Mouse (Mus musculus) layer of hippocampus, adult 2 months (tissue): Measurements from ENCODE around the gene Cd80. TPM values are rescaled to one million over a fixed set of nuclear protein-coding genes. Genes with fewer than 3 reads are reported as not detected.
"Not testable (repeated sequence)": the region's sequence is repeated elsewhere in the genome, so short reads cannot be mapped to it uniquely, and the experiment has no call there.

Source experiments
- DNase-seq, 2 experiments: peaks; one replicate each; pipeline ENCODE4 v3.0.0; 2022; ENCODE audit warnings: low spot score in 2 of 2
- H3K27ac ChIP-seq: fragments of 200-600 bp; 2 replicates; pipeline ENCODE4 v1.8.1; 2022
- H3K4me3 ChIP-seq: fragments of 200-600 bp; 2 replicates; pipeline ENCODE4 v1.8.1; 2022; ENCODE audit warnings: mild to moderate bottlenecking
- CTCF ChIP-seq: fragments of 200-600 bp; conservative IDR thresholded peaks from 2 replicates; pipeline ENCODE4 v1.8.1; 2022; ENCODE audit warnings: antibody characterized with exemption, mild to moderate bottlenecking, moderate library complexity
- total RNA-seq, 2 experiments: library from RNA; stranded (reverse); gene quantifications; 2 replicates each; pipeline ENCODE4 v1.2.3; 2021

Cd80 gene
- total RNA-seq, 2 experiments from 2014 or later, result 0.15 to 0.69 TPM

- Histone ChIP-seq H3K4me3 (no peak overlapping the region), H3K27ac (no peak overlapping the region)
- no peak for DNase-seq
- TF ChIP-seq CTCF, result no peak
Measured at GRCm38 (mm10) chr16:38469437-38469836, 14.1 kb downstream of the Cd80 start.

DNA sequence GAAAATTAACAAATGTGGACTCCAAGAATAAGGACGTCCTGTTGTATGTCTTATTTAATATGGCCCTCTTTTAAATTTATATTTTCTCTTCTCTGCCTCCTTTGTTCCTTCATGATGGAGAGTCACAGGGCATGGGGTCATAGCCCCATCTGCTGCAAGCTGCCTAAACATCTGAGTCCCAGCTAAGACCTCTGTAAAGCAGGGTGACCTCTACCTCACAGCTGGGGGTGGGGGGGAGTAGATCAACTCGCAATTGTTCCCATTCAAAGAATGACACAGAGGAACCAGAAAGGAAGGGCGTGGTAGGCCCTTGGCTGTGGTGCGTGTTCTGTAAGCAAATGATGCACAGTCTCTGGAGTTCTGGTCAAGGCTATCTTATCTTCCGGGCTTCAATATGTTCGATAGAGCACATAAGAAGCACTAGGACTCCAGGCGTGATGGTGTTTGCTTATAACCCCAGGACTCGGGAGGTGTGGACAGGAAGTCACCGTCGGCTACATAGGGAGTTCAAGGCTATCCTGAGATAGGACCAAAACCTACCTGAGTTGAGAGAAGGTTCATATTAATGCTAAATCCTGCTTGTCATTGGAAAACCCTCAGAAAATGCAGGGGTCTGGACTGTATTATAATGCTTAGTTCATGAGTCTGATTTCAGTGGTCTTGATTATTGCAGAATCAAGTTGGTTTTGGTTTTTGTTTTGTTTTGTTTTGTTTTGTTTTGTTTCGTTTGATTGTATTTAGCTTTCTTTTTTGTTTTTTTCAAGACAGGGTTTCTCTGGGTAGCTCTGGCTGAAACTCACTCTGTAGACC lies 16.5 kb downstream of the Cd80 start:
- TF ChIP-seq CTCF, result no peak
- DNase-seq, result no peak
- Histone ChIP-seq H3K27ac (no peak overlapping the region), H3K4me3 (no peak overlapping the region)

- TF ChIP-seq CTCF, result no peak
- H3K27ac ChIP-seq, result no peak overlapping the region
- no peak overlapping the region for H3K4me3 ChIP-seq
- DNase-seq, result no peak
Measured at GRCm38 (mm10) chr16:38472507-38472873, 17.1 kb downstream of the Cd80 start.

- Histone ChIP-seq H3K27ac (no peak overlapping the region), H3K4me3 (no peak overlapping the region)
- no peak for DNase-seq
- no peak for TF ChIP-seq CTCF
Measured at GRCm38 (mm10) chr16:38473661-38474060, 18.3 kb downstream of the Cd80 start.

DNA sequence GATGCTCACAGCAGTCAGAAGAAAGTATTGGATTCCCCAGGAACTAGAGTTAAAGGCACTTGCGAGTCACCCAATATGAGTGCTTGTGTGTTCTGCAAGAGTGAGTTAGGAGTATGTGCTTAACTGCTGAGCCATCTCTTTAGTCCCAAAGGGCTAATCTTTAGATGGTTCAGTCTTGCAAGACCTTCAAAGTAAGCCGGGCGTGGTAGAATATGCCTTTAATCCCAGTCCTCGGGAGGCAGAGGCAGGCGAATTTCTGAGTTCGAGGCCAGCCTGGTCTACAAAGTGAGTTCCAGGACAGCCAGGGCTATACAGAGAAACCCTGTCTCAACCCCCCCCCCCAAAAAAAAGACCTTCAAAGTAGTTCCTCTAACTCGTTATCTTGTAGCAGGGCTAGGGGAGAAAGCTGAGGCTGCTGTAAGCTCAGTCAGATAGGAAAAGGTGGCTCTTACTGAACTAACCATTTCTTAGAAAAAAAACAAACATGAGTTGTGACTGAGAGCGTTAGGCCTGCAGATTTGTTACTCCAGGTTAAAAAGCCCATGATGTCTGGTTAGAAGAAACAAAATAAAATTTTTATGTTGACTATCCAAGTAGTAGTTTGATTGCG lies 19.4 kb downstream of the Cd80 start:
- no peak overlapping the region for H3K27ac ChIP-seq
- TF ChIP-seq CTCF, result no peak
- H3K4me3 ChIP-seq, result no peak overlapping the region
- DNase-seq, result no peak

GRCm38 (mm10) chr16:38475681-38476311 lies 20.4 kb downstream of the Cd80 start:
- TF ChIP-seq CTCF, result no peak
- H3K4me3 ChIP-seq, result peak overlapping the region; percentile 59
- no peak for DNase-seq
- no peak overlapping the region for H3K27ac ChIP-seq

- DNase-seq, result peak in 1 of 2 experiments; percentile 29
- H3K27ac ChIP-seq, result peak overlapping the region; percentile 24; the same call in 1 of the 2 replicates
- no peak for TF ChIP-seq CTCF
- H3K4me3 ChIP-seq, result peak overlapping the region; percentile 59
Measured at GRCm38 (mm10) chr16:38476312-38477240, 21.2 kb downstream of the Cd80 start.

DNA sequence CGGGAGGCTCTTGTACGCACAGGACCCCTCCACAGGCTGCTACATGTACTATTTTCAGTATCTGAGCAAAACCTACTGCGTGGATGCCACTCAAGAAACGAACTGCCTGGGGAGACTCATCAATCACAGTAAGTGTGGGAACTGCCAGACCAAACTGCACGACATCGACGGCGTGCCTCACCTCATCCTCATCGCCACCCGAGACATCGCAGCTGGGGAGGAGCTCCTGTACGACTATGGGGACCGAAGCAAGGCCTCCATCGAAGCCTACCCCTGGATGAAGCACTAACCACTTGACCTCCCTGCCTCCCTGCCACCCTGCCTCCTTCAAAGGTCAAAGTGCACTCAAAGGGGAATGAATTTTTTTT lies 21.9 kb downstream of the Cd80 start:
- H3K4me3 ChIP-seq, result peak overlapping the region; percentile 59
- H3K27ac ChIP-seq, DNase-seq: not testable (repeated sequence)

DNA sequence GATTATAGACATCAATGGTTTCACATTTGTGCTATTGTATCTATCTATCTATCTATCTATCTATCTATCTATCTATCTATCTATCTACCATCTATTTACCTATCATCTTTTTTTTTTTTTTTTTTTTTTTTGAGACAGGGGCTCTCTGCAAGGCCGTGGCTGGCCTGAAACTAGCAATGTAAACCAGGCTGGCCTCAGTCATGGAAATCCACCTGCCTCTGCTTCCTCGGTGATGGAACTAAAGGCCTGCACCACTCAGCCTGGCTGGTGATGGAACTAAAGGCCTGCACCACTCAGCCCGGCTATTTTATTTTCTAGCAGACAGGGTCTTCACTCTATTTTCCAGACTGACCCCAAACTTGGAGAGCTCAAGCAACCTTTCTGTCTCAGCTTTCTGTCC lies 22.9 kb downstream of the Cd80 start:
- no peak for DNase-seq
- no peak for TF ChIP-seq CTCF
- Histone ChIP-seq H3K4me3 (no peak overlapping the region), H3K27ac (no peak overlapping the region)

DNA sequence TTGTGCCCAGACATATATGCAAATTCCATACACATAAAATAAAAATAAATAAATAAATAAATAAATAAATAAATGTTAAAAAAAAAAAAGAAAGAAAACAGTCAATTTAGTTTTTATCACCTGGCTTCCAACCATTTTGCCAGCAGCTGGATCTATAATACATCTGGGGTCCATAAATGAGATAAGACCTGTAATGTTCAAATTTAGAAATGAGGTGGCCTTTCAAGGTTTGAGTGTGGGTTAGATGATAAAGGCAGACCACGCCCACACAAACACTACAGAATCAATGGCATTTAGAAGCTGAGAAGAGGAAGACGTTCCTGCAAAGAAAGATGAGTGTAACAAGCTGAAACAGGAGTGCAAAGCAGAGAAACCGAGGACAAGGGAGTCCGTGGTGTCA lies 26.0 kb downstream of the Cd80 start:
- DNase-seq, result no peak
- H3K4me3 ChIP-seq, result no peak overlapping the region
- no peak for TF ChIP-seq CTCF
- no peak overlapping the region for H3K27ac ChIP-seq

DNA sequence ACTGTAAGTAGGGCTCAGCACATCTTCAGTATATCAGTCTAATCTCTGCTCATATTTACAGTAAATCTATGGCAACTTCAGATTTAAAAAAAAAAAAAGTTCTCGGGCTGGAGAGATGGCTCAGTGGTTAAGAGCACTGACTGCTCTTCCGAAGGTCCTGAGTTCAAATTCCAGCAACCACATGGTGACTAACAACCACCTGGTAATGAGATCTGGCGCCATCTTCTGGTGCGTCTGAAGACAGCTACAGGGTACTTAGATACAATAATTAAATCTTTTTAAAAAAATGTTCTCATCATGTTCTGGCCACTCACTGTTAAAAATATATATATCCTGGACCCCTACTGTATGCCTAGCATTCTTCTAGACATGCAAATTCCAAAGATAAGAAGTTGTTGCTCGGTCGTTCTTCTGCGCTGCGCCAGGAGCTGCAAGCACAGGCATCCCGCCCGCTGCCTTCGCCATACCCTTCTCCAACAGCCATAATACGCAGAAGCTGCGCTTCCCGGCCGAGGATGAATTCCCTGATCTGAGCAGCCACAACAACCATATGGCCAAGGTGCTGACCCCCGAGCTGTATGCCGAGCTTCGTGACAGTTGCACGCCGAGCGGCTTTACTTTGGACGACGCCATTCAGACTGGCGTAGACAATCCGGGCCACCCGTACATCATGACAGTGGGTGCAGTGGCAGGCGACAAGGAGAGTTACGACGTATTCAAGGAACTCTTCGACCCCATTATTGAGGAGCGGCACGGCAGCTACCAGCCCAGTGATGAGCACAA lies 27.6 kb downstream of the Cd80 start:
- TF ChIP-seq CTCF, result peak; percentile 78
- Histone ChIP-seq H3K27ac (no peak overlapping the region), H3K4me3 (peak overlapping the region; percentile 20; the same call in 1 of the 2 replicates)
- no peak for DNase-seq

GRCm38 (mm10) chr16:38483582-38484309 lies 28.4 kb downstream of the Cd80 start:
- Histone ChIP-seq H3K4me3 (peak overlapping the region; percentile 20; the same call in 1 of the 2 replicates), H3K27ac (no peak overlapping the region)
- DNase-seq, result no peak
- TF ChIP-seq CTCF, result no peak
